Comparison of ENCODE assay signal across 8 mouse cellular contexts in the genomic region with DNA sequence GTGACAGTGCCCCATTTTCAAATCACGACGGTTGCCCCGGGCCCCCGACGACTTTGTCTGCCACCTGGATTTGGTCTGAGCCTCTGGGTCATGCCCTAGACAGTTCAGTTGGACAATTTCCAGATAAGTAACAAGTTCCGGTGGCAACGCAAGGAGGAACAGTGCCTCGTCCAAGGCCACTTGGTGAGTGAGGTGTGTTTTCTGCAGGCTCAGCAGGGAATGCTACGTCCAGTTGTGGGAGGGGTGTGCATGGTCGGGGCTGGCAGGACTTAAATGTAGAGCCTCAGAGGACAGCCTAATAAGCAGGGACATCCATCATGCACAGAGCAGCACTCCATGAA.
DNase-seq lines count a peak whose midpoint lies in the region; ATAC-seq and TF ChIP-seq lines count a peak whose summit lies in the region.

No protein-coding gene starts in this region.

- H3K9ac ChIP-seq in heart, embryonic 14.5 days (ENCODE audit: low read length): no peak overlapping the region
- H3K9ac ChIP-seq in forebrain, embryonic 13.5 days: peak overlapping the region; percentile 60
- no peak overlapping the region for H3K9ac ChIP-seq in limb, embryonic 14.5 days (ENCODE audit: low read depth, low read length, severe bottlenecking)

- no peak for ATAC-seq in heart, embryonic 14.5 days (ENCODE audit: insufficient number of reproducible peaks, insufficient read depth, low FRiP score, low read depth)
- peak; percentile 37; the same call in 1 of the 2 replicates for ATAC-seq in forebrain, embryonic 13.5 days
- no peak for ATAC-seq in limb, embryonic 14.5 days (ENCODE audit: low FRiP score, low read depth)

- H3K27ac ChIP-seq in heart, embryonic 14.5 days (replicated peaks in 1 of 2; ENCODE audit: control insufficient read depth in 1 of 2, insufficient read depth in 1 of 2, low read depth in 2 of 2, low read length in 2 of 2): no peak overlapping the region
- H3K27ac ChIP-seq in forebrain, embryonic 13.5 days: no peak overlapping the region
- no peak overlapping the region for H3K27ac ChIP-seq in limb, embryonic 14.5 days (replicated peaks; ENCODE audit: low read depth, low read length)

- no peak for DNase-seq in heart, adult 18-20 months
- peak; percentile 39 for DNase-seq in MN1 (ENCODE audit: low spot score)
- DNase-seq in limb, embryonic 14.5 days (ENCODE audit: low spot score): no peak
- no peak for DNase-seq in layer of hippocampus, adult 9-10 months (ENCODE audit: low spot score)
- no peak for DNase-seq in urinary bladder, postnatal 25 days (ENCODE audit: low spot score)
- DNase-seq in B cell, adult 2 months: no peak

- no peak for TF ChIP-seq POLR2A in limb, embryonic 14.5 days (IDR thresholded peaks at IDR 0.05; ENCODE audit: borderline replicate concordance, extremely low read depth, insufficient read depth, insufficient read length)

- H3K9me3 ChIP-seq in heart, embryonic 14.5 days (ENCODE audit: control insufficient read depth, low read length): 0 out of 2 replicates have a peak, but pooled peaks cover 6% of the 10 kb centered on the region
- no peaks in the 10 kb centered on the region for H3K9me3 ChIP-seq in forebrain, embryonic 13.5 days (replicated peaks)
- no peaks in the 10 kb centered on the region for H3K9me3 ChIP-seq in limb, embryonic 14.5 days (ENCODE audit: control insufficient read depth, low read length)

- peaks cover 14 to 19% of the 10 kb centered on the region in 2 experiments for H3K4me1 ChIP-seq in heart, embryonic 14.5 days (ENCODE audit: control insufficient read depth in 2 of 2, insufficient read depth in 2 of 2, low read length in 2 of 2)
- H3K4me1 ChIP-seq in forebrain, embryonic 13.5 days: peaks cover 8% of the 10 kb centered on the region
- H3K4me1 ChIP-seq in limb, embryonic 14.5 days (ENCODE audit: control insufficient read depth, insufficient read depth, low read length): peaks cover 17% of the 10 kb centered on the region

- H3K4me3 ChIP-seq in heart, embryonic 14.5 days (ENCODE audit: control insufficient read depth in 1 of 2, insufficient read depth in 1 of 2, low read depth in 1 of 2, low read length in 2 of 2): no peak overlapping the region
- H3K4me3 ChIP-seq in forebrain, embryonic 13.5 days: 0 out of 2 replicates have a peak overlapping the region, but pooled peaks have one; percentile 12
- 0 out of 2 replicates have a peak overlapping the region, but pooled peaks have one; percentile 1 for H3K4me3 ChIP-seq in limb, embryonic 14.5 days (replicated peaks; ENCODE audit: low read length)

- no peaks in the 10 kb centered on the region for H3K36me3 ChIP-seq in heart, embryonic 14.5 days (ENCODE audit: control insufficient read depth, insufficient read depth, low read length)
- H3K36me3 ChIP-seq in forebrain, embryonic 13.5 days (ENCODE audit: poor library complexity, severe bottlenecking): no peaks in the 10 kb centered on the region
- H3K36me3 ChIP-seq in limb, embryonic 14.5 days (ENCODE audit: control insufficient read depth, insufficient read depth, low read length): no peaks in the 10 kb centered on the region

- peaks cover 17% of the 10 kb centered on the region for H3K27me3 ChIP-seq in heart, embryonic 14.5 days (ENCODE audit: control insufficient read depth, insufficient read depth, low read length)
- no peaks in the 10 kb centered on the region for H3K27me3 ChIP-seq in forebrain, embryonic 13.5 days
- 0 out of 2 replicates have a peak, but pooled peaks cover 4% of the 10 kb centered on the region for H3K27me3 ChIP-seq in limb, embryonic 14.5 days (ENCODE audit: control insufficient read depth, insufficient read depth, low read length)

- 12% methylated on average over 10 of the region's 10 CpGs for WGBS in heart, embryonic 14.5 days
- WGBS in forebrain, embryonic 13.5 days: 24% methylated on average over 10 of the region's 10 CpGs
- WGBS in limb, embryonic 14.5 days: 20% methylated on average over 8 of the region's 10 CpGs

- H3K4me2 ChIP-seq in heart, embryonic 14.5 days (ENCODE audit: low read length): peak overlapping the region; percentile 51
- peak overlapping the region; percentile 55 for H3K4me2 ChIP-seq in forebrain, embryonic 13.5 days
- peak overlapping the region; percentile 44; the same call in 1 of the 2 replicates for H3K4me2 ChIP-seq in limb, embryonic 14.5 days (replicated peaks; ENCODE audit: low read depth, low read length, severe bottlenecking)

Comparison
In these comparisons a context has a peak if more than half of its experiments do, and no peak if none do; other contexts are left out.
1. H3K4me3 ChIP-seq: peak in forebrain, embryonic 13.5 days (single experiment) and limb, embryonic 14.5 days (single experiment); none in heart, embryonic 14.5 days (0 of 2).
2. Peak in every context shown above with its lines, with median percentiles within 50 percentile points of each other: H3K4me2 ChIP-seq.